Mouse (Mus musculus): ENCODE data around the gene Thbs3.
A peak's percentile ranks its signal among the peaks of the same experiment; 100 is the strongest.

The Thbs3 gene

DNA sequence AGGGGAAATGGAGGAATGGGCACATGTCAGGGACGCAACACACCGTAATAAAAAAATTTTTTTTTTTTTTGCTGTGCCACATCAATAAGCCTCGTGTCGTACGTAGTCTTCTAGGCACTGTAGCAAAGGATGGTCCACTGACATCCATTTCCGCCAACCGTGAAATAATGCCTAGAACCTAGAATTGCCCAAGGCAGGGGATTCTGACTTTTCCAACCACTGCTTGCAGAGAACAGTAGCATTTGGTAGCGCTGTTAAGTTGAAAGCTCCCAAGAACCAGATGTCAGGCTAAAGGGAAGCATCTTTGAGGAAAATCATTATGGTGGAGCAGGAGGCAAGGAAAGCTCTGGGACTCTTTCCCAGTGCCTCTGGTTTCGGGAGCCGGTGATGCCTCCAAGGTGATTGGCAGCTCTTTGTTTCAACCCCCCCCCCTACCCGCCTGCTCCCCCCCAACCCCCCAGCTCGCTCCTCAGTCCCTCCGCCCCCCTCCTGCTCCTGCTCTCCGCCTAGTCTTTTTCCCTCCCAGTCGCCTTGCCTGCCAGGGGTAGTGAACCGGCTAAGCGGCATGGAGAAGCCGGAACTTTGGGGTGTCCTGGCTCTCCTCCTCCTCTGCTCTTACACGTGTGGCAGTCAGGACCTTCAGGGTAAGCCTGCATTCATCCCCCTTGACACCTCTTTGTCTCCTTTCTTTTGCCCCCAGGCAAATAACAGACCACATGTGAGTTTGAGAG is at the start of gene Thbs3:
Gene Thbs3 (plus strand): TSS at position 500 of the 731 bp plus-strand sequence.
- peak; percentile 95 for DNase-seq

DNA sequence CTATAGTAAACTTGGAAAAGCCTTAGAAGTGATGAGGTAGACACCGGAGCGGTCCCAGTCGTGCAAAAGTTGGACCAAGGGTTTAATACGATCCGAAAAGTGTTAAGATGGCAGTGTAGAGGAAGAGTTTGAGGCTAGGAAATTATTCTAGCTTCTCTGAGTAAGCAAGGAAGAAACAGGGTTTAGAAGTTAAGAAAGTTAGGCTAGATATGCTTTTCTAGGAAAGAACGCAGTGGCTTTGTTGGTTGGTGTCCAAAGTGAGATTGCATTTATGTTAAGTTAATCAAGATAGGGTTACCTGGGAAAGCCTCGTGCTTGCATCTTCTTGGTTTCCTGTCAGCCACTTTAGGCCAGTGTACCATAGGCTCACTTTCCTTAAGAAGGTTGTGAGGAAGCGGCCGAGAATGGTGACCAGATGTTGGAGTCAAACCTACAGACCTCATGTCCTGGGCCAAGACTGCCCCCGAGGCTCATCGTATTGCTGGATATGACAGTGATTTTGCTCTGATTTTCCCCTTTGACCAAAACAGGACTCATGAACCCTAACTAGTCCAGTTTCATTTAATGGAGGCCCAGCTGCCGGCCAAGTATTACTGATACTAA is 49.6 kb upstream of the Thbs3 start:
- DNase-seq = peak; percentile 92

DNA sequence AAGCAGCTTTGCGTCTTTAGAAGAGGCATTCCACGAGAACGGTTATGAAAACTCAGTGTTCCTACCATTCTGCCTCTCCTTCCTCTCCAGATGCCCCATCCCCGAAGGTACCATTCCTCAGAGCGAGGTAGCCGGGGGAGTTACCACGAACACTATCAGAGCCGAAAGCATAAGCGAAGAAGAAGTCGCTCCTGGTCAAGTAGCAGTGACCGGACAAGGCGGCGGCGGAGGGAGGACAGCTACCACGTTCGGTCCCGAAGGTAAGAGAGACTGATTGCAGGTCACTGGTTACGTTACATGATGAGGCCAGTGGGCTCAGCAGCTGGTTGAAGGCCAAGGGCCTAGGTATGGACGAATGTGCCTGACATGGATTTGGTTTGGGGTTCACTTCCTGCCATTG is 48.0 kb upstream of the Thbs3 start:
- DNase-seq = peak; percentile 91

DNA sequence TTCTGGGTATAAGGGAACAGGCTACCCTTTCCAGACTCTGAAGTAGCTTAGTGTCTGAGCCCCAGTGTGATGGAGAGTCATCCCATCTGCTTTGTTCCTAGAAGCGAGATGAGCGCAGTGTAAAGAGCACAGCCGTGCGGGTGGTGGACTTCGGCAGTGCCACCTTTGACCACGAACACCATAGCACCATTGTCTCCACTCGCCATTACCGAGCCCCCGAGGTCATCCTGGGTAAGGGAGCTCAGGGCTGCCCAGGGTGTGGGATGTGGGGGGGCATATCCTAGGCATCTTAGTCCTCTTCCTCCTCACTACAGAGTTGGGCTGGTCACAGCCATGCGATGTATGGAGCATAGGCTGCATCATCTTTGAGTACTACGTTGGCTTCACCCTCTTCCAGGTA is 40.1 kb upstream of the Thbs3 start:
- DNase-seq = peak; percentile 85

DNA sequence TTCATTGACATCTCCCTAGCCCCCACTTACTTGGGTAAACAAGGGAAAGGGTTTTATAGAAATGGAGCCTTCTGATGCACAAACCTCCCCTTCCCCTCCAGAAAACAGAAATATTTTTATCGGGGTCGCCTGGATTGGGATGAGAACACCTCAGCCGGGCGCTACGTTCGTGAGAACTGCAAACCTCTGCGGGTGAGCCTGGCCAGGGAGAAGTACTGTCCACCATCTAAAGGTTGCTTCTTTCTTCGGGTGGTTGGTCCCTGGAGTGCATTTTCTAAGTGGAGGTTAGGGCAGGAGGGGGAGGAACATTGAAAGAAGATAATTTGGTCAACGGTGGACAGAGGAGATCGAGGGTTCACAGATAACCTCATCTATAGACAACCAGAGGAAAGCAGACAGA is 39.4 kb upstream of the Thbs3 start:
- DNase-seq = peak; percentile 87

DNA sequence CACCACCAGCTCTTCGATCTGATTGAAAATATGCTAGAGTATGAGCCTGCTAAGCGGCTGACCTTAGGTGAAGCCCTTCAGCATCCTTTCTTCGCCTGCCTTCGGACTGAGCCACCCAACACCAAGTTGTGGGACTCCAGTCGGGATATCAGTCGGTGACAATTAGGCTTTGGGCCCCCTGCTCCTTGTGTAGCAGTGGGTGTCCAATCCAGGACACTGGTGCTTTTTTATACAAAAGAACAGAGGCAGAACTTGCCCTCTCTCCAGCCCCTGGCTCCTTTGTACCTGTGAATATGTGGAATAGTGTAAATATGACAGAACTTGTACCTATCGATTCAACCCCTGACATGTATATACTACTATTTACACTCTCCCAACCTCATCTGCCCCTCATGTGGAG is 38.6 kb upstream of the Thbs3 start:
- peak; percentile 91 for DNase-seq

DNA sequence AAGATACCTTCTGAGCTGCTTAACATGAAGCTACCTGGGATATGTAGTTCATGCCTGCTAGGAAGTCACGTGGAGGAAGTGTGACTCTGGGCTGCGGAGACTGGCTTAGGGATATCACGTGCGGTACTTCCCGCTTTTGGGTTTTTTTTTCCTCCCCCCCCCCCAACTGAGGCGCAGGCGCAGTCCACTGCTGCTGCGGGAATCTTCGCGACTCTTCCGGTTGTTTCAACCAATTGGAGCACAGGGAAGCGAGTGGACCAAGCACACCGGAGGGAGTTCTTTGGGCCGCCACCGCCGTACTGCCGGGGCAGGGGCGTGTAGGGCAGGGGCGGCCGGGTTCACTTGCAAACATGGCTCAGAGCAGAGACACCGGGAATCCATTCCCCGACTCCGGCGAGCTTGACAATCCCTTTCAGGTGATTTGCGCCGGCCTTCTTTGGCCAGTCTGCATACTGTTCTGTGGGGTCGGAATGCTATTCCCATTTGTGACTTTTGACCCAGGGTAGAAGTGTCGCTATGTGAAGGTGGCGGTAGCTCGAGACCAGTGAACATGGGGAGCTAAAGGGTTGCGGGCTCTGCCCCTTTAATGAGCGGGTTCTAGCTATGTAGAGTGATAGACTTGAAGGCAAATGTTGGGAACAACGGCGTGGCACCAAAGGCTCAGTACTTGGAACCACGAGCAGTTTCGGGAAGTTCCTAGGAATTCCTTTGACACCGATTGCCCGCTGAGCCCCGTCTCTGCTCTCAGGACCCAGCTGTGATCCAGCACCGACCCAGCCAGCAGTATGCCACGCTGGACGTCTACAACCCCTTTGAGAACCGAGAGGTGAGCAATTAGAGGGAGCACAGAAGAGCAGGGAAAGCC is 37.5 kb upstream of the Thbs3 start, which contains the start of gene Scamp3:
Gene Scamp3 (plus strand): TSS at position 232 of the 865 bp plus-strand sequence.
- DNase-seq = peak; percentile 99

- DNase-seq = peak; percentile 85
Observed at GRCm38 (mm10) chr3:89178107-89178385, 36.9 kb upstream of the Thbs3 start.

GRCm38 (mm10) chr3:89179056-89179455 is 35.9 kb upstream of the Thbs3 start:
- peak; percentile 90 for DNase-seq

DNA sequence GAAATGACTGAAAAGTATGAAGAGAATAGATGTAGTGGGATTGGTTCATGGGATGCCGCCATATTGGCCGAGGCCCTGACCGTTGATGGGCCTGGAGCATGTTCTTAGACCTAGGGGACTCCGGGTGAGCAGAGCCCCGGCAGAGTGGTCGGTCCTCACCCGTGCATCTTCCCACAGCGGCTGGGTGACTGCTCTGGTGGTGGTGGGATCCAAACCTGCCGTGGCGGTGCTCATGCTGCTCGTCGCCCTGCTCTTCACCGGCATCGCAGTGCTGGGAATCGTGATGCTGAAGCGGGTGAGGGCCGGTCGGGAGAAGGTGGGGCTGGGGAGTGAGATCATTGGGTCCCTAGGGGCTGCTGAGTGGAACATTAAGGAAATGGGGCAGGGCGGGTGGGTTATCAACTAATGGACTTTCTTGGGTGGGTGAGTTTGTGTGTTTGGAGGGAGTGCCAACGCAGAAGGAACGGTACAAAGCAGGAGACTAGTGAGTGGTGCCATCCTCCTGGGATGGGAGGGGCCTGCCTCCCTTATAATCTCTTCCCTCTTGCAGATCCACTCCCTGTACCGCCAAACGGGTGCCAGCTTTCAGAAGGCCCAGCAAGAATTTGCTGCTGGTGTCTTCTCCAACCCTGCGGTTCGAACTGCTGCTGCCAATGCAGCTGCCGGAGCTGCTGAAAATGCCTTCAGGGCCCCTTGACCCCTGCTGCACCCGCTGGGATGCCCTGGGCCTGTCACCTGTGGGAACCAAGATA is 33.1 kb upstream of the Thbs3 start:
- peak; percentile 93 for DNase-seq

- no peak for DNase-seq
Observed at GRCm38 (mm10) chr3:89182531-89183057, 32.4 kb upstream of the Thbs3 start.

DNA sequence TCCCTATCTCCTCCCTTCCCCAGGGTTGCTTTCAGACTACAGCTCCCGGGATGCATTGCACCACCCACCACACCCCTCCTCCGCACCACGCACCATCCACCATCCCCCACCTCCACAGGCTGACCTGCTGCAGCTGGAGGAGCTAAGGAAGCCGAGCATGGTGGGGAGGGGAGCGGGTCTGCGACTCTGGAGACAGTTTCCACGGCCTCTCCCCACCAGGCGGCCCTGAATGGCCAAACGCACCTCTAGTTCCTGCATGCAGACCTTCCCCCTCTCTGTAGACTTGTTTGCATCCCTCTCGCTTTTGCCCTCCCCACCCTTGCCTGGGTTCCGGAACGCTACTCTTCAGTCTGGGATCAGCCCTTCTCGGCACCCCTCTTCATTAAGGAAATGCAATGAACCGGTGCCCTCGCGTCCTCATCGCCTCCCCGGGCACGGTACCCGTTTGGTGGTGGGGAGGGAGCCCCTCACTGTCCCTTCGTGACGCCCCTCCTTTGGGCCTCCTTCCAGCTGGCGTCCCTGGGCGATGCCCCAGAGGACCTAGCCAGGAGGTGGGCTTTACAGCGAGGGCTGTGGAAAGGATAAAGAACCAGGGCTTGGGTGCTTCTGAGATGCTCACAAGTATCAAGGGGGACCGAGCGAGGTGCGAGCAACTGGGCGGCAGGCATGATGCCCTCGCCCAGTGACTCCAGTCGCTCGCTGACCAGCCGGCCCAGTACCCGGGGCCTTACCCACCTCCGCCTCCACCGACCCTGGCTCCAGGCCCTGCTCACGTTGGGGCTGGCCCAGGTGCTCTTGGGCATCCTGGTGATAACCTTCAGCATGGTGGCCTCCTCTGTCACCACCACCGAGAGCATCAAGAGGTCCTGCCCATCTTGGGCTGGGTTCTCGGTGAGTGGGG is 31.7 kb upstream of the Thbs3 start, which contains the start of gene Fam189b:
Gene Fam189b (plus strand): TSS at position 86 of the 901 bp plus-strand sequence.
- peak; percentile 99 for DNase-seq

DNA sequence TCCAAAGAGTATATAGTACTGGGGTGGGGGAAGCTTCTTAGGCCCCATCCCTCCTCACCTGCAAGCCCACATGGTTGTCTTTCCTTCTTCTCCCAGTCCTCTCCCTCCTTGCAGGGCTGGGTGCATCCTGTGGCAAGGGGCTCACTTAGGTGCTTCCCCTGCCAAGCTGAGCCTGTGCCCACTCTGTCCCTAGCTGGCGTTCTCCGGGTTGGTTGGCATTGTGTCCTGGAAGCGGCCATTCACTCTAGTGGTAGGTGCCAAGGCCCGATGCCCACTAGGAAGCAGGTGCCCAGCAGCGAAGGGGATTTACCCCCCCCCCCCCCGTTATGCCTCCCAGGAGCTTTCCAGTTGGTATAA is 31.0 kb upstream of the Thbs3 start:
- DNase-seq = peak; percentile 94

DNA sequence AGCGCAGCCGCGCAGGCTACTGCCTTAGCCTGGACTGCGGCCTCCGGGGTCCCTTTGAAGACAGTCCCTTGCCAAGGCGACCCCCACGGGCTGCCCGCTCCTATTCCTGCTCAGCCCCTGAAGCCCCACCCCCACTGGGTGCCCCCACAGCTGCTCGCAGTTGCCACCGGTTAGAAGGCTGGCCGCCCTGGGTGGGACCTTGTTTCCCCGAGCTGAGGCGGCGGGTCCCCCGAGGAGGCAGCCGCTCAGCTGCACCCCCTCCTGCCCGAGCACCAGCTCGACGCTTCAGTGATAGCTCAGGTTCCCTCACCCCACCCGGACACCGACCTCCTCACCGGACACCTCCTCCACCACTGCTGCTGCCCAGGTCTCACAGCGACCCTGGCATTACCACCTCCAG is 27.8 kb upstream of the Thbs3 start:
- DNase-seq = no peak

DNA sequence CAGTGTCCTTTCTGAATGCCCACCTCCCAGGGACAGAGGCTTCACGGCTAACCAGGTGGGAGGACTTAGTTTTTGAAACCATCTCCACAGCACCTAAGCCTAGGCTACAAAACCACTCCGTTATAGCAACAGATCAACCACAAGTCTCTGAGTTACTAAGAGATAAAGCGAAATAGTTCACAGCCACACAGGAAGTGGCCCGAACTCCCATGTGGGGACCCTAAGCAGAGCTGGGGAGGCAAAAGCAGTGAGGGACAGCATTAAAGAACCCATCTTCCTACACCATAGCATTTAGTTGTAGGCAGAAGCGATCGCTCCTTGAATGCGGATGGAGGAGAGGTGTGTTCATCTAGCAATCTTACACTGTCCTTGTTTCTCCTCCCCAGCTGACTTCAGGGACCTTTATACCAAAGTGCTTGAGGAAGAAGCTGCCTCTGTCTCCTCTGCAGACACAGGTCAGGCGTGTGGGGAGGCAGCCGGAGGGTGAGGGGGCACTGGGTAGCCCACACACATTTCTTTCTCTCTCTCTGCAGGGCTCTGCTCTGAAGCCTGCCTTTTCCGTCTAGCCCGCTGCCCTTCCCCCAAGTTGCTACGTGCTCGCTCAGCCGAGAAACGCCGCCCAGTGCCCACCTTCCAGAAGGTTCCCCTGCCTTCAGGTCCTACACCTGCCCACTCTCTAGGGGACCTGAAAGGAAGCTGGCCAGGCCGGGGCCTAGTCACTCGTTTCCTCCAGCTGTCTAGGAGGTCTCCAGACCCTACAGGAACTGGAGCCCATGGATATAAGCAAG is 27.1 kb upstream of the Thbs3 start:
- DNase-seq = no peak

DNA sequence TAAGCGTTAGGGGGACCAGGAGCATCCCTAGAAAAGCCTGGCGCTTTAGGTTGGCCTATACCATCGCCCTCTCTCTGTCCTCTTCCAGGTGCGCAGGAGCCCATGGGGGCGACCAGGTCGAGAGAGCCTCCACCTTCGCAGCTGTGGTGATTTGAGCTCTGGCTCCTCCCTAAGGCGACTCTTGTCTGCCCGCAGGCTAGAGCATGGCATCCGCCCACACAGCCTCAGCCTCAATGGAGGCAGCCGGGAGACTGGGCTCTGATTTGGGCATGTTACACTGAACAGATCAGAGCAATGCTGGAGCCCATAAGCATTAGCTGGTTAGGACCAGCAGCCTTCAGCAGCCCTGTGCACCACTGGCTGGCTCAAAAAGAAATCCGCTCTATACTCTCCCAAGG is 26.5 kb upstream of the Thbs3 start:
- DNase-seq = no peak

- DNase-seq = no peak
Observed at GRCm38 (mm10) chr3:89190436-89190835, 24.5 kb upstream of the Thbs3 start.

GRCm38 (mm10) chr3:89193351-89193750 is 21.6 kb upstream of the Thbs3 start:
- no peak for DNase-seq

GRCm38 (mm10) chr3:89193853-89194252 is 21.1 kb upstream of the Thbs3 start:
- no peak for DNase-seq

- DNase-seq = peak; percentile 99
Observed at GRCm38 (mm10) chr3:89195979-89196877, 18.8 kb upstream of the Thbs3 start.
